Mouse (Mus musculus): ENCODE measurements around the gene Mobp. TPM values are rescaled to one million over a fixed set of nuclear protein-coding genes. Genes with fewer than 3 reads are reported as not detected.
"Not testable (repeated sequence)": the region's sequence is repeated elsewhere in the genome, so short reads cannot be mapped to it uniquely, and the experiment has no call there.

Gene Mobp
- not detected in 2 replicates for polyA plus RNA-seq (2015; fragmentation: Nextera tagmentation; extraction: Ambion mirVana)

DNA sequence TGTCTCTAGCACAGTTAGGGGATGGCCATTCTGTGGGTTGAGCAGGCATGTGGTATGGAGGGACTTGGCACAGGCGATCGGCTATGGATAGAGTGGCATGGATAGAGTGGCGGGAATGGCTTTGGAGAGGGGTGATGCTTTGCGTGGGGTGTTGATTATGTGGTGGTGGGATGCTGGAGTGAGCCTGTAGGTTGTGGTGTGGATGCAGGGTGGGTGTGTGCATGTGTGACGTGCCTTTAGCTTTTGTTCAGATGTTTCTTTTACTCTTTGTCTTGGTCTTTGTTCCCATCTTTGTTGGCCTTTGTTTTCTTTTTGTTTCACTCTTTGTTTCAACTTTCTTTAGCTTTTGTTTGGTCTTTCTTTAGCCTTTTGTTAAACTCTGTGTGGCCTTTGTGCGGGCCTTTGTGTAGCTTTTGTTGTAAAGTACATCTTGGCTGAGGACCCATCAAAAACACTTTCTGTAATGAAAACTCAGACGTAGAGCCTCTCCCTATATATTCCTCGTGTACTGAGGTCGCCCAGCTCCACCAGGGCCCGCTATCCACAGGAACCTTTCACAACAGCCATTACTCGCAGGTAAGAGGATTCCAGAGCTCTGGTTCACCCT, at the start of gene Mobp:
TSS of gene Mobp (plus strand) at position 486 of the 607 bp plus-strand sequence.
- 67% methylated on average over 11 of the region's 11 CpGs for WGBS
- Histone ChIP-seq H3K4me1 (replicated peaks; ENCODE audit: control insufficient read depth, insufficient read depth, low read length) (no peaks in the 10 kb centered on the region), H3K4me3 (ENCODE audit: low read length) (no peak within 1 kb of the TSS), H3K27me3 (ENCODE audit: control insufficient read depth, insufficient read depth, low read depth, low read length) (no peaks in the 10 kb centered on the region; the same call in 1 of the 2 replicates), H3K36me3 (ENCODE audit: control insufficient read depth, insufficient read depth, low read length) (no peaks in the 10 kb centered on the region), H3K9ac (ENCODE audit: low read length) (no peak within 1 kb of the TSS), H3K9me3 (ENCODE audit: control insufficient read depth, low read length) (no peaks in the 10 kb centered on the region), H3K27ac (ENCODE audit: low read length) (no peak within 1 kb of the TSS), H3K4me2 (ENCODE audit: low read depth, low read length) (no peak within 1 kb of the TSS)
- no peak for ATAC-seq (ENCODE audit: low read depth)

DNA sequence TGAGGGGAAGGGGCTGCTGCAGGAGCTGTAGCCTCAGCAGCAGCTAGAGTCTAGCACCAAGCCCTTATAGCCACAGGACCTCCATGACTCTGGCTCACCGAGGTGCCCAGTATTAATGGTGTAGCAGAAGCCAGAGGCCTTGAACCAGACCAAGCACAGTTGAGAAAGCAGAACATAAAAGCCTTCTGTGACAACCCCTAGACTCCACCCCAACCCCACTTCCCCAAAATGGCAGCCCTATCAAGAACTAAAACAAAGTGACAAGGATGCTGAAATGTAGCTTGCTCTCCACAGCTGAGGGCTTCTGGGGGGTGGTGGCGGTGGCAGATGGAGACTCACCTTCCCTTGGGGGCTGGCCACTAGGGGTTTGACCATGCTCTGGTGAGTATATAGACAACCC, 48.3 kb upstream of the Mobp start:
- no peaks in the 10 kb centered on the region for H3K36me3 ChIP-seq (ENCODE audit: control insufficient read depth, insufficient read depth, low read length)
- no peak overlapping the region for H3K27ac ChIP-seq (ENCODE audit: low read length)
- no peak overlapping the region for H3K4me3 ChIP-seq (ENCODE audit: low read length)
- H3K27me3 ChIP-seq (ENCODE audit: control insufficient read depth, insufficient read depth, low read depth, low read length), result no peaks in the 10 kb centered on the region
- H3K9me3 ChIP-seq (ENCODE audit: control insufficient read depth, low read length), result no peaks in the 10 kb centered on the region
- no peak overlapping the region for H3K9ac ChIP-seq (ENCODE audit: low read length)
- no peak overlapping the region for H3K4me2 ChIP-seq (ENCODE audit: low read depth, low read length)
- no peak for ATAC-seq (ENCODE audit: low read depth)
- H3K4me1 ChIP-seq (replicated peaks; ENCODE audit: control insufficient read depth, insufficient read depth, low read length), result no peaks in the 10 kb centered on the region
- WGBS, result 96% methylated on average over 2 of the region's 2 CpGs

DNA sequence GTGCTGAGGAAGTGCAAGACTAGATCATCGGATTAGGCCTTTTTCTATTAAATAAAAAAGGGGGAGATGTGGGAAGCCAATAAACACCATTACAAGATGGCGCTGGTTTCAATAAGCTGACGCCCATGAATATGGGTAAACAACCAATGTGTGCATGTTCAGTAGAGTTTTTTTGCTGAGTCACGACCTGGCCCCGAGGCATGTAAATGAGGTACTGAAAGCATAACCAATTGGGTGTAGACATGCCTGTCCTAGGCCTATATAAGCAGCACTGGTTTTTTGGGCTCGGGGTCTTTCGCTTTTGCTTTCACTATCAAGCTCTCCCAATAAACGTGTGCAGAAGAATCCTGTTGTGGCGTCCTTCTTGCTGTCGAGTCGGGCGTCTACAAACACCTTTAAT, 40.6 kb upstream of the Mobp start:
- H3K9me3 ChIP-seq (ENCODE audit: control insufficient read depth, low read length); H3K27ac ChIP-seq (ENCODE audit: low read length); H3K27me3 ChIP-seq (ENCODE audit: control insufficient read depth, insufficient read depth, low read depth, low read length); H3K36me3 ChIP-seq (ENCODE audit: control insufficient read depth, insufficient read depth, low read length); H3K4me2 ChIP-seq (ENCODE audit: low read depth, low read length); ATAC-seq (ENCODE audit: low read depth); H3K9ac ChIP-seq (ENCODE audit: low read length); H3K4me1 ChIP-seq (replicated peaks; ENCODE audit: control insufficient read depth, insufficient read depth, low read length); H3K4me3 ChIP-seq (ENCODE audit: low read length): not testable (repeated sequence)
- WGBS, result 94% methylated on average over 12 of the region's 12 CpGs

DNA sequence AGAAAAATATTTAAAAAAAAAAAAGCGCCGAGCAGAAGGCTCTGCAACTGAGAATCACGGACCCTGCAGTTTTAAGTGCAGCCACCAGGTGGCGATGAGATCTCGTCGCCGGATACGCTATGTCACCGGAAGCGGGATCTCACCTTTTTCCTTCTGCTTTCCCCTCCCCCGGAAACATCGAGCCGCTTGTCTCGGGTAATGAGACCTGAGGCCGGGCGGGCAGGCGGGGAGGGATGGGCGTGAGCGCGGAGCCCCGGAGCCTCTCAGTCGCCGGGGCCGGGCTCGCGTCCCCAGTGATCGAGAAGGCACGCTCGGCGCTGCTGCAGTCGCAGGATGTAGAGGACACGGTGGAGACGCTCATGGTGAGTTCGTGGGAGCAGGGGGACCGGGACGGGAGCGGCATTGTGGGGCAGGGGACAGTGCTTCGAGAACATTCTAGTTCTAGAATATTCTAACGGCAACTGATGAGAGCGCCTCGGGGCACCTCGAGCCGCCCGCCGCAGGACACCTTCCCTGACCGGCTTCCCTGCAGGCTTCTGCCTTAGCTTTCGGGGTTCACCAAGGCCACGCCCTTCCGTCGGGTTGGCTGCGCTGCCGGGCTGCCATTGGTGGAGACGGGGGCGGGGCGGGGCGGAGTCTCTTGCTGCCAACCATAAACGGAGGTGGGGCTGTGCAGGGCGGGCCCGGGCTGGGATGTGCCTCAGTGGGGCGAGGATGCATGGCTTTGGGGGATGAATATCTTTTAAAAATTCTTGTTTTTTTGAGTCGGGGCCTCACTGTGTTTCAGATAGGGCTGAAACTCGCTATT, 39.1 kb upstream of the Mobp start, which contains the start of gene Slc25a38:
TSS of gene Slc25a38 (plus strand) at position 164 of the 808 bp plus-strand sequence.
- H3K36me3 ChIP-seq (ENCODE audit: control insufficient read depth, insufficient read depth, low read length), result no peaks in the 10 kb centered on the region
- under 1% methylated on average over 61 of the region's 62 CpGs for WGBS
- peak; percentile 99 for ATAC-seq (ENCODE audit: low read depth)

DNA sequence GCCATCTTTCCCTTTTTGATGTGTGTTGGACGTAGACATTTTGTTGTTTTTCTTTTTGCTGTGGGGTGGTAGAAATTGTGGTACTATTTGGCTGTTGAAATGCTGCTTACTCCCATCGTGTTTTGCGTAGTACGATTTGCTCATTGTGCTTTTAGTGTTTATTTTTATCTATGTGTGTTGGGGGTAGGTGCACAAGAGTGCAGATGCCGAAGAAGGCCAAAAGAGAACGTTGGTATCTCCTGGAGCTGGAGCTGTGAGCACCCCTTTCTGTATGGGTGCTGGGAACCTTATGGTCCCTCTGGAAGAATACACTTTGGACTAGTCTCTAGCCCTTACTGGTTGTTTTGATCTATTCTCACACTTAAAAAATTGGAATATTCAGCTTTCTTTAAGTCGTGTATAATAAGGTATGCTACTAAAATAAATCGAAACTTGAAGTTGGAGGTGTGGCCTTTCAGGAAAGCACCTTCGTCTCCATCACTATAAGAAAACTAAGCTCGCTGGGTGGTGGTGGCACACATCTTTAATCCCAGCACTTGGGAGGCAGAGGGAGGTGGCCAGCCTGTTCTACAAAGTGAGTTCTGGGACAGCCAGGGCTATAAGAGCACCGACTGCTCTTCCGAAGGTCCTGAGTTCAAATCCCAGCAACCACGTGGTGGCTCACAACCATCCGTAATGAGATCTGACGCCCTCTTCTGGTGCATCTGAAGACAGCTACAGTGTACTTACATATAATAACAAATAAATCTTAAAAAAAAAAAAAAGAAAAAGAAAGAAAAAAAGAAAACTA, 38.2 kb upstream of the Mobp start:
- H3K27ac ChIP-seq (ENCODE audit: low read length), result peak overlapping the region; percentile 87; the same call in 1 of the 2 replicates
- peak overlapping the region; percentile 60 for H3K4me2 ChIP-seq (ENCODE audit: low read depth, low read length)
- no peaks in the 10 kb centered on the region for H3K36me3 ChIP-seq (ENCODE audit: control insufficient read depth, insufficient read depth, low read length)
- peaks cover 3% of the 10 kb centered on the region for H3K4me1 ChIP-seq (replicated peaks; ENCODE audit: control insufficient read depth, insufficient read depth, low read length)
- no peak for ATAC-seq (ENCODE audit: low read depth)
- peak overlapping the region; percentile 74 for H3K9ac ChIP-seq (ENCODE audit: low read length)
- H3K27me3 ChIP-seq (ENCODE audit: control insufficient read depth, insufficient read depth, low read depth, low read length), result no peaks in the 10 kb centered on the region
- 70% methylated on average over 15 of the region's 15 CpGs for WGBS
- no peaks in the 10 kb centered on the region for H3K9me3 ChIP-seq (ENCODE audit: control insufficient read depth, low read length)
- peak overlapping the region; percentile 60 for H3K4me3 ChIP-seq (ENCODE audit: low read length)

More for the DNA sequence above, 39.1 kb upstream of the Mobp start, which contains the start of gene Slc25a38:
- peak within 1 kb of the TSS; percentile 74 for H3K9ac ChIP-seq (ENCODE audit: low read length)
- H3K27me3 ChIP-seq (ENCODE audit: control insufficient read depth, insufficient read depth, low read depth, low read length), result no peaks in the 10 kb centered on the region
- peak within 1 kb of the TSS; percentile 60 for H3K4me3 ChIP-seq (ENCODE audit: low read length)
- peak within 1 kb of the TSS; percentile 60 for H3K4me2 ChIP-seq (ENCODE audit: low read depth, low read length)
- peak within 1 kb of the TSS; percentile 87 for H3K27ac ChIP-seq (ENCODE audit: low read length)
- no peaks in the 10 kb centered on the region for H3K9me3 ChIP-seq (ENCODE audit: control insufficient read depth, low read length)
- peaks cover 3% of the 10 kb centered on the region for H3K4me1 ChIP-seq (replicated peaks; ENCODE audit: control insufficient read depth, insufficient read depth, low read length)

DNA sequence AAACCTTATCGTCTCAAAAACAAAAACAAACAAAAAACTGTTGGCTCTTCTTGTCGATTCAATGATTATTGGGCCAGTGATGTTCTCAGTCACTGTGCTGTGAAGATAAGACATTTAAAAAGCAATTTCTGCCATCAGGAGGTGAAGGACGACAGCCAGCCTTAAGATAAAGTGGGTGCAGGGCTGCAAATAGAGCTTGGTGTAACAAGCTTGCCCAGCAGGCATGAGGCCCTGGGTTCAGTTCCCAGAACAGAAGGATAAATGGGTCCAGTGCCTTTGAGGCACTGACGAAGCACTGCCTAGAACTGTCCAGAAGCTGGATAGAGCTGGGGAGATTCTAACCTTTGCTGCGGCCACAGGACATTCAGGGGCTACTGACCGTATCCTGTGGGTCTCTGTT, 37.0 kb upstream of the Mobp start:
- no peak overlapping the region for H3K4me2 ChIP-seq (ENCODE audit: low read depth, low read length)

DNA sequence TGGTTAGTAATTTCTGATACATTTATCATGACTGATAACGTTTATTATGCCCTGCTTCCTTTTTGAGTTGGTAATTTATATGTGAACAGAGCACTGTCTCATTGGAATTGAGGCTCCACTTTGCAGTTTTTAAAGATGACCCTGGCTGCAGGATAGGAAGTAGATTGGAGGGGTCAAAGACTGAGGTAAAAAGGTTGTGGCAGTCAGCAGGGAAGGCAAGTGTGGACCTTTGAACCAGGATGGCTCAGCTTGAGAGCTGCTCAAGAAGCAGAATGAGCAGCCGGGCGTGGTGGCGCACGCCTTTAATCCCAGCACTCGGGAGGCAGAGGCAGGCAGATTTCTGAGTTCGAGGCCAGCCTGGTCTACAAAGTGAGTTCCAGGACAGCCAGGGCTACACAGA, 36.1 kb upstream of the Mobp start:
- Histone ChIP-seq H3K36me3 (ENCODE audit: control insufficient read depth, insufficient read depth, low read length) (peaks cover 6% of the 10 kb centered on the region), H3K4me3 (ENCODE audit: low read length) (no peak overlapping the region), H3K4me2 (ENCODE audit: low read depth, low read length) (no peak overlapping the region), H3K27me3 (ENCODE audit: control insufficient read depth, insufficient read depth, low read depth, low read length) (no peaks in the 10 kb centered on the region), H3K27ac (ENCODE audit: low read length) (no peak overlapping the region), H3K9ac (ENCODE audit: low read length) (no peak overlapping the region), H3K9me3 (ENCODE audit: control insufficient read depth, low read length) (no peaks in the 10 kb centered on the region), H3K4me1 (replicated peaks; ENCODE audit: control insufficient read depth, insufficient read depth, low read length) (peaks cover 3% of the 10 kb centered on the region)
- 91% methylated on average over 7 of the region's 7 CpGs for WGBS
- ATAC-seq (ENCODE audit: low read depth), result no peak

More for the DNA sequence above, 37.0 kb upstream of the Mobp start:
- H3K36me3 ChIP-seq (ENCODE audit: control insufficient read depth, insufficient read depth, low read length), result no peaks in the 10 kb centered on the region
- no peak overlapping the region for H3K27ac ChIP-seq (ENCODE audit: low read length)
- no peak overlapping the region for H3K9ac ChIP-seq (ENCODE audit: low read length)
- 90% methylated on average over 6 of the region's 6 CpGs for WGBS
- no peaks in the 10 kb centered on the region for H3K9me3 ChIP-seq (ENCODE audit: control insufficient read depth, low read length)
- no peaks in the 10 kb centered on the region for H3K27me3 ChIP-seq (ENCODE audit: control insufficient read depth, insufficient read depth, low read depth, low read length)
- no peak for ATAC-seq (ENCODE audit: low read depth)
- H3K4me3 ChIP-seq (ENCODE audit: low read length), result no peak overlapping the region
- peaks cover 3% of the 10 kb centered on the region for H3K4me1 ChIP-seq (replicated peaks; ENCODE audit: control insufficient read depth, insufficient read depth, low read length)

DNA sequence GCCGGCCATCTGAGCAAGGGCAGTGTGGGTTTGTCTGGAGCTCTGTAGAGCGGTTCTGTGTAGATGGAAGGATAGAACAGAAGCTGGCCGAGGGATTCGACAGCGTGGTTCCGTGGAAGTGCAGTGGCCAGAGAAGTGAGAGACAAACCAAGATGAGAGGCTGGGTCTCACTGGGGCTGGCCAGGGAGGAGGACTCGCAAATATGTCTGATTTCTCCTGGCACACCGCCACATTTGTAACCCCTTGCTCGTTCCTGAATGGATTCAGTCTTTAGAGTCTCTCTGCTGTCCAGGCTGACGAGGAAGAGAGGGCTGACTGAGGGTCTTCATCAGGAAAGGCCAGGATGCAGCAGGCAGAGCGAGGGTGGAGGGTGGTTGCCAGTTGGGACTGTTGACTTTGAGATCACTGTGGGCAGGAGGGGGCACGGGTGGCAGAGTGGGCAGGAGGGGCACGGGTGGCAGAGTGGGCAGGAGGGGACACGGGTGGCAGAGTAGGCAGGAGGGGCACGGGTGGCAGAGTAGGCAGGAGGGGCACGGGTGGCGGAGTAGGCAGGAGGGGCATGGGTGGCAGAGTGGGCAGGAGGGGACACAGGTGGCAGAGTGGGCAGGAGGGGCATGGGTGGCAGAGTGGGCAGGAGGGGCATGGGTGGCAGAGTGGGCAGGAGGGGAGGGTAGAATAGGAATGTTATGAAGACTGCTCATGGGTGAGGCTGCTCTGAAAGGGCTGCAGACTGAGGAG, 35.3 kb upstream of the Mobp start:
- Histone ChIP-seq H3K4me3 (ENCODE audit: low read length) (no peak overlapping the region), H3K27ac (ENCODE audit: low read length) (no peak overlapping the region), H3K9me3 (ENCODE audit: control insufficient read depth, low read length) (no peaks in the 10 kb centered on the region), H3K9ac (ENCODE audit: low read length) (no peak overlapping the region), H3K4me1 (replicated peaks; ENCODE audit: control insufficient read depth, insufficient read depth, low read length) (peaks cover 3% of the 10 kb centered on the region), H3K36me3 (ENCODE audit: control insufficient read depth, insufficient read depth, low read length) (peaks cover 9% of the 10 kb centered on the region), H3K27me3 (ENCODE audit: control insufficient read depth, insufficient read depth, low read depth, low read length) (no peaks in the 10 kb centered on the region), H3K4me2 (ENCODE audit: low read depth, low read length) (no peak overlapping the region)
- no peak for ATAC-seq (ENCODE audit: low read depth)
- WGBS, result 82% methylated on average over 17 of the region's 17 CpGs

Measured in lung, embryonic 16.5 days (tissue).